Mouse (Mus musculus): ENCODE data around the gene Csn1s2b. TPM values are rescaled to one million over a fixed set of nuclear protein-coding genes. Genes with fewer than 3 reads are reported as not detected.

Csn1s2b gene
- polyA plus RNA-seq (2017; shearing (Covaris generic)): 0.17 TPM

DNA sequence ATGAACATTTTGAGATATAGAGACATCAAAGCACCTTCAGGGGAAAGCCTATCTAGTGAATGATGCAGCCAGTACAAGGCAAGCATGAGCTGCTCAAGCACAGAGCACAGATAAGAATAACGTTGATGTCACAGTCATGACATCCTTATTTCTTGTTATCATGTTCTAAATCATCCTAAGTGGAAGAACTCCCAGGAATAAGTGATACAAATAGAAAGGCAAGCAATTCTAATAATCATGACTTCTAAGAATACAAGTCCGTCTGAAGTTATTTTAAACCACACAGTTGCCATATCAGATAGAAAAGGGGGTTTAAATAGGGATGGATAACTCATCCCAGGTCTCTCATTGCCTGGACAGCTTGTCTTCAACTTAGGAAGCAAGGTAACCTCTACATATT is at the start of gene Csn1s2b:
Csn1s2b (plus strand) TSS at position 301 of the 400 bp plus-strand sequence.

GRCm38 (mm10) chr5:87774267-87774666 is 33.6 kb upstream of the Csn1s2b start, which contains the start of gene Csn1s2a:
Gene Csn1s2a, plus strand, starts transcription at chr5:87774567.

GRCm38 (mm10) chr5:87825386-87825785 is 17.5 kb downstream of the Csn1s2b start, which contains the start of gene Prr27:
Gene Prr27, plus strand, starts transcription at chr5:87825686.

Other genes with a start within 250 kb of the Csn1s2b start
- gene Sult1d1, start 239.1 kb upstream of the Csn1s2b start, polyA plus RNA-seq (2017; shearing (Covaris generic)): not detected
- gene Sult1e1, start 216.5 kb upstream of the Csn1s2b start, polyA plus RNA-seq (2017; shearing (Covaris generic)): not detected
- gene Csn1s1, start 141.9 kb upstream of the Csn1s2b start, polyA plus RNA-seq (2017; shearing (Covaris generic)): not detected
- not detected for gene Csn2, start 108.5 kb upstream of the Csn1s2b start, polyA plus RNA-seq (2017; shearing (Covaris generic))
- gene Csn1s2a, start 33.5 kb upstream of the Csn1s2b start, polyA plus RNA-seq (2017; shearing (Covaris generic)): not detected
- gene Prr27, start 17.6 kb downstream of the Csn1s2b start, polyA plus RNA-seq (2017; shearing (Covaris generic)): not detected
- not detected for gene Odam, start 76.9 kb downstream of the Csn1s2b start, polyA plus RNA-seq (2017; shearing (Covaris generic))
- not detected for gene Csn3, start 117.5 kb downstream of the Csn1s2b start, polyA plus RNA-seq (2017; shearing (Covaris generic))
- not detected for gene 2310003L06Rik, start 161.4 kb downstream of the Csn1s2b start, polyA plus RNA-seq (2017; shearing (Covaris generic))
- not detected for gene Gm28434, start 161.4 kb downstream of the Csn1s2b start, polyA plus RNA-seq (2017; shearing (Covaris generic))
- gene Cabs1, start 171.4 kb downstream of the Csn1s2b start, polyA plus RNA-seq (2017; shearing (Covaris generic)): not detected
- gene Smr3a, start 194.5 kb downstream of the Csn1s2b start, polyA plus RNA-seq (2017; shearing (Covaris generic)): not detected

Measured in effector memory CD4-positive, alpha-beta T cell, adult 5 months (primary cell).